Mouse (Mus musculus) adipocyte (in vitro differentiated cells): ENCODE measurements around the gene Etv3.
A peak's percentile ranks its signal among the peaks of the same experiment; 100 is the strongest.
"Not testable (repeated sequence)": the region's sequence is repeated elsewhere in the genome, so short reads cannot be mapped to it uniquely, and the experiment has no call there.

Experiments used
- DNase-seq: peaks from one replicate; pipeline ENCODE4 v3.0.0-alpha.2; 2016; ENCODE audit warnings: low spot score

Etv3 gene

GRCm38 (mm10) chr3:87521126-87521525, 4.1 kb upstream of the Etv3 start:
- DNase-seq = no peak

- no peak for DNase-seq
Measured at GRCm38 (mm10) chr3:87521833-87522232, 3.4 kb upstream of the Etv3 start.

- DNase-seq = no peak
Measured at GRCm38 (mm10) chr3:87523701-87524100, 1.5 kb upstream of the Etv3 start.

- DNase-seq = peak; percentile 45
Measured at GRCm38 (mm10) chr3:87525837-87526570, 797 bp downstream of the Etv3 start.

GRCm38 (mm10) chr3:87527139-87527538, 1.9 kb downstream of the Etv3 start:
- no peak for DNase-seq

GRCm38 (mm10) chr3:87528021-87528420, 2.8 kb downstream of the Etv3 start:
- DNase-seq = no peak

GRCm38 (mm10) chr3:87528841-87529240, 3.6 kb downstream of the Etv3 start:
- DNase-seq = no peak

- DNase-seq = no peak
Measured at GRCm38 (mm10) chr3:87529568-87529967, 4.4 kb downstream of the Etv3 start.

- DNase-seq = no peak
Measured at GRCm38 (mm10) chr3:87530234-87530633, 5.0 kb downstream of the Etv3 start.

GRCm38 (mm10) chr3:87533667-87534378, 8.6 kb downstream of the Etv3 start:
- no peak for DNase-seq

- no peak for DNase-seq
Measured at GRCm38 (mm10) chr3:87538034-87538433, 12.8 kb downstream of the Etv3 start.

- no peak for DNase-seq
Measured at GRCm38 (mm10) chr3:87540028-87540675, 14.9 kb downstream of the Etv3 start.

GRCm38 (mm10) chr3:87540714-87541113, 15.5 kb downstream of the Etv3 start:
- DNase-seq = no peak

GRCm38 (mm10) chr3:87542481-87543215, 17.4 kb downstream of the Etv3 start:
- peak; percentile 47 for DNase-seq

- no peak for DNase-seq
Measured at GRCm38 (mm10) chr3:87545554-87545953, 20.3 kb downstream of the Etv3 start.

- no peak for DNase-seq
Measured at GRCm38 (mm10) chr3:87546291-87546721, 21.1 kb downstream of the Etv3 start.

GRCm38 (mm10) chr3:87549908-87550307, 24.7 kb downstream of the Etv3 start:
- DNase-seq = no peak

- DNase-seq = no peak
Measured at GRCm38 (mm10) chr3:87552327-87552726, 27.1 kb downstream of the Etv3 start.

- DNase-seq = peak; percentile 95
Measured at GRCm38 (mm10) chr3:87553196-87553935, 28.2 kb downstream of the Etv3 start.

- not testable (repeated sequence) for DNase-seq
Measured at GRCm38 (mm10) chr3:87554859-87555258, 29.7 kb downstream of the Etv3 start.

GRCm38 (mm10) chr3:87556109-87556531, 30.9 kb downstream of the Etv3 start:
- no peak for DNase-seq
